Mouse (Mus musculus): Measurements from ENCODE around the gene Gm49361. TPM values are rescaled to one million over a fixed set of nuclear protein-coding genes. Genes with fewer than 3 reads are reported as not detected.

Gene Gm49361
- not detected in 4 replicates for total RNA-seq (2023; ENCODE audit: inconsistent age)

GRCm38 (mm10) chr14:57746001-57746771 lies at the start of gene Gm49361:
TSS of gene Gm49361 (minus strand) at chr14:57746103.

GRCm38 (mm10) chr14:57758237-57758636 lies 12.3 kb upstream of the Gm49361 start, which contains the start of gene Lats2:
TSS of gene Lats2 (minus strand) at chr14:57758388.

DNA sequence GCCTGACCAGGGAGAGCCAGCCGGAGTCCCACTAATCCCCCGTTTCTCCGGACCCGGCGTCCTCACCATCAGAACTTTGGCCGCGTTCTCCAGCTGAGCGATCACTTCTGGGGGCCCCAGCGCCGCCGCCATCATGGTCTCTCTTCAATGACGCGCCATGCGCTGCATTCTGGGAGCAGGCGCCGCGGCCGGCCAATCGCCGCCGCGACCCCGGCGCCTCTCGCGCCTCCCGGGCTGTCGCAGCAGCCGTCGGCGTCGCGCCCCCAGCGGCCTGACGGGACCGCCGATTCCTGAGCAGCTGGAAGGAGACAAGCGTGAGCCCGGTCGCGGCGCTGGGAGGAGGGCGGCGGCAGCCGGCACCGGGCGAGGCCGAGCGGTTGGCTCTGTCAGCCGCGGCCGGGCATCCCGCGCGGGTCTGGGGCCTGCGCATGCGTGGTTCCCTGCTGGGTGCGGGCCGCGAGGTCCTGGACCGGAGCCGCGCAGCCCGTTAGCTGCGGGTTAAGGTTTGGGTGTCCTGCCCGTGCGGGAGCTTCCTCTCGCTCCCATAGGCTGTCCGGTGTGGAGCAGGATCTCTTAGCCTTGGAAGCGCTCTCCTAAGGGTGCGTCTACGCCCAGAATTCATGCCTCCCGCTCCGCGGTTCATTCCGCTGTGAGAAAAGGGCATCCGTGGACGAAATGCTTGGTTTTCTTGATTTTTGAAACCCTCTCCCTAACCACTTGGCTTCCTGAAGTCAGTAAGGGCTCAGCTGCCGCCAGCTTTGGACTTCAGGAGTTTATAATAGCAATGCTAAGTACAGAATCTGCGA lies 80.9 kb downstream of the Gm49361 start, which contains the start of gene Xpo4:
TSS of gene Xpo4 (minus strand) at position 609 of the 806 bp plus-strand sequence.

Other genes with a start within 250 kb of the Gm49361 start
- gene Il17d, start 221.3 kb downstream of the Gm49361 start, total RNA-seq (2023; ENCODE audit: inconsistent age): not detected in 4 replicates
- gene Eef1akmt1, start 174.5 kb downstream of the Gm49361 start, total RNA-seq (2023; ENCODE audit: inconsistent age): 7.1 to 11.5 TPM (median 8.2 TPM) in 4 replicates
- gene Xpo4, start 80.7 kb downstream of the Gm49361 start, total RNA-seq (2023; ENCODE audit: inconsistent age): 34.9 to 38.6 TPM (median 36.9 TPM) in 4 replicates
- 72.1 to 104 TPM (median 92.3 TPM) in 4 replicates for gene Lats2, start 12.3 kb upstream of the Gm49361 start, total RNA-seq (2023; ENCODE audit: inconsistent age)
- gene Sap18, start 52.1 kb upstream of the Gm49361 start, total RNA-seq (2023; ENCODE audit: inconsistent age): 37.2 to 103 TPM (median 82.0 TPM) in 4 replicates
- gene Ska3, start 80.1 kb upstream of the Gm49361 start, total RNA-seq (2023; ENCODE audit: inconsistent age): 0.51 to 5.0 TPM (median 2.0 TPM) in 4 replicates
- gene Mrpl57, start 80.1 kb upstream of the Gm49361 start, total RNA-seq (2023; ENCODE audit: inconsistent age): 42.0 to 55.5 TPM (median 50.6 TPM) in 4 replicates
- gene Zdhhc20, start 144.2 kb upstream of the Gm49361 start, total RNA-seq (2023; ENCODE audit: inconsistent age): 47.7 to 53.9 TPM (median 49.5 TPM) in 4 replicates

Data from B cell, adult (primary cell).